Mouse (Mus musculus) kidney, adult 2 months (tissue): ENCODE results near the gene 1700028K03Rik.

Source experiments
- CTCF ChIP-seq: fragments of 200-500 bp; conservative IDR thresholded peaks from 2 replicates; pipeline ENCODE4 v1.5.1; 2011; ENCODE audit warnings: low read depth, mild to moderate bottlenecking, control low read depth, low read length, moderate library complexity, mixed read lengths; ENCODE audit not compliant: insufficient read depth, insufficient read length
- POLR2A ChIP-seq: fragments of 200-500 bp; IDR thresholded peaks from one replicate; pipeline ENCODE4 v1.6.1; 2011; ENCODE audit warnings: low read depth, low read length, control low read depth

- no peak for TF ChIP-seq POLR2A
- no peak for TF ChIP-seq CTCF
These were observed 35.7 kb upstream of the 1700028K03Rik start for GRCm38 (mm10) chr5:107498806-107499310.
